Mouse (Mus musculus): ENCODE measurements around the gene Grrp1.

- TF ChIP-seq POLR2A (IDR thresholded peaks at IDR 0.05; ENCODE audit: low read depth, low read length) (no peak), CTCF (conservative IDR thresholded peaks at IDR 0.05; ENCODE audit: insufficient read depth, insufficient read length, low read depth, low read length) (no peak)
Measured at GRCm38 (mm10) chr4:134252131-134252910, 1.6 kb downstream of the Grrp1 start.
